Mouse (Mus musculus): ENCODE data around the gene Gpr137c. TPM values are rescaled to one million over a fixed set of nuclear protein-coding genes. Genes with fewer than 3 reads are reported as not detected.

Gpr137c gene
- total and polyA plus RNA-seq, 3 experiments, result 0.07 to 0.55 TPM; not detected in 1

- dilution Hi-C loops (cut with MboI; ENCODE audit: extremely low pct_ligation_motif_present, extremely low pct_unique_long_range_greater_than_20kb, low sequenced_read_pairs), result no loop called here
- Histone ChIP-seq H3K27ac (ENCODE audit: insufficient read depth, low read depth) (no peak overlapping the region), H3K4me1 (ENCODE audit: control insufficient read depth in 1 of 2, insufficient read depth in 2 of 2) (no peaks in the 10 kb centered on the region), H3K36me3 (replicated peaks in 1 of 2; ENCODE audit: control insufficient read depth in 1 of 2, insufficient read depth in 1 of 2, low read length in 1 of 2) (no peaks in the 10 kb centered on the region), H3K27me3 (replicated peaks) (no peaks in the 10 kb centered on the region), H3K9ac (ENCODE audit: insufficient read depth, low read depth) (no peak overlapping the region), H3K4me2 (ENCODE audit: insufficient read depth, low read depth, poor library complexity, severe bottlenecking) (no peak overlapping the region), H3K79me2 (replicated peaks; ENCODE audit: control insufficient read depth, extremely low read depth, insufficient read depth, poor library complexity, severe bottlenecking) (no peaks in the 10 kb centered on the region), H3K9me3 (replicated peaks; ENCODE audit: low read length) (no peaks in the 10 kb centered on the region), H3K4me3 (replicated peaks in 1 of 3; ENCODE audit: low read depth in 2 of 3, low read length in 2 of 3, poor library complexity in 1 of 3) (no peak overlapping the region)
- in situ Hi-C loops (cut with MboI; ENCODE audit: low pct_ligation_motif_present, low pct_unique_long_range_greater_than_20kb, low sequenced_read_pairs), result no loop called here
- no peak for DNase-seq (ENCODE audit: extremely low read depth)
- TF ChIP-seq ETS1 (conservative IDR thresholded peaks at IDR 0.05; ENCODE audit: low read depth, low read length) (no peak), TBP (conservative IDR thresholded peaks at IDR 0.05; ENCODE audit: low read depth, low read length) (no peak), NELFE (IDR thresholded peaks at IDR 0.05; ENCODE audit: low read depth, low read length) (no peak), CTCF (conservative IDR thresholded peaks at IDR 0.05 in 1 of 2, IDR thresholded peaks at IDR 0.05 in 1 of 2; ENCODE audit: low read depth in 2 of 2, low read length in 2 of 2) (no peak), ZC3H11A (IDR thresholded peaks at IDR 0.05; ENCODE audit: low read depth, low read length) (no peak), USF2 (conservative IDR thresholded peaks at IDR 0.05; ENCODE audit: low read depth, low read length) (no peak)
These were observed 19.5 kb downstream of the Gpr137c start for GRCm38 (mm10) chr14:45239042-45239441.

GRCm38 (mm10) chr14:45241613-45242012 lies 22.1 kb downstream of the Gpr137c start:
- H3K4me2 ChIP-seq (ENCODE audit: insufficient read depth, low read depth, poor library complexity, severe bottlenecking), result no peak overlapping the region
- no peak overlapping the region for H3K4me3 ChIP-seq (replicated peaks in 1 of 3; ENCODE audit: low read depth in 2 of 3, low read length in 2 of 3, poor library complexity in 1 of 3)
- no peaks in the 10 kb centered on the region for H3K9me3 ChIP-seq (replicated peaks; ENCODE audit: low read length)
- in situ Hi-C loops (cut with MboI; ENCODE audit: low pct_ligation_motif_present, low pct_unique_long_range_greater_than_20kb, low sequenced_read_pairs) (no loop called here), dilution Hi-C loops (cut with MboI; ENCODE audit: extremely low pct_ligation_motif_present, extremely low pct_unique_long_range_greater_than_20kb, low sequenced_read_pairs) (no loop called here)
- no peaks in the 10 kb centered on the region for H3K79me2 ChIP-seq (replicated peaks; ENCODE audit: control insufficient read depth, extremely low read depth, insufficient read depth, poor library complexity, severe bottlenecking)
- H3K27ac ChIP-seq (ENCODE audit: insufficient read depth, low read depth), result no peak overlapping the region
- H3K4me1 ChIP-seq (ENCODE audit: control insufficient read depth in 1 of 2, insufficient read depth in 2 of 2), result 0 out of 4 replicates have a peak, but pooled peaks cover 0 to 2% of the 10 kb centered on the region in 2 experiments
- TF ChIP-seq SMC3 (IDR thresholded peaks at IDR 0.05; ENCODE audit: low read depth, low read length) (peak; percentile 22), TCF12 (IDR thresholded peaks at IDR 0.05; ENCODE audit: low read depth, low read length) (no peak), JUN (IDR thresholded peaks at IDR 0.05; ENCODE audit: insufficient read depth, low read depth, low read length) (no peak), USF1 (IDR thresholded peaks at IDR 0.05; ENCODE audit: low read depth, low read length) (no peak), NRF1 (IDR thresholded peaks at IDR 0.05; ENCODE audit: low read depth, low read length) (no peak), RAD21 (IDR thresholded peaks at IDR 0.05; ENCODE audit: low read depth, low read length) (peak; percentile 57), CTCF (conservative IDR thresholded peaks at IDR 0.05 in 1 of 2, IDR thresholded peaks at IDR 0.05 in 1 of 2; ENCODE audit: low read depth in 2 of 2, low read length in 2 of 2) (peak; percentile 60 to 79), MAX (IDR thresholded peaks at IDR 0.05; ENCODE audit: low read length) (no peak)
- H3K36me3 ChIP-seq (replicated peaks in 1 of 2; ENCODE audit: control insufficient read depth in 1 of 2, insufficient read depth in 1 of 2, low read length in 1 of 2), result no peaks in the 10 kb centered on the region
- H3K9ac ChIP-seq (ENCODE audit: insufficient read depth, low read depth), result no peak overlapping the region
- DNase-seq (ENCODE audit: extremely low read depth), result no peak
- H3K27me3 ChIP-seq (replicated peaks), result no peaks in the 10 kb centered on the region

- Histone ChIP-seq H3K4me2 (ENCODE audit: insufficient read depth, low read depth, poor library complexity, severe bottlenecking) (no peak overlapping the region), H3K9me3 (replicated peaks; ENCODE audit: low read length) (no peaks in the 10 kb centered on the region), H3K79me2 (replicated peaks; ENCODE audit: control insufficient read depth, extremely low read depth, insufficient read depth, poor library complexity, severe bottlenecking) (no peaks in the 10 kb centered on the region), H3K27ac (ENCODE audit: insufficient read depth, low read depth) (no peak overlapping the region), H3K9ac (ENCODE audit: insufficient read depth, low read depth) (no peak overlapping the region), H3K36me3 (replicated peaks in 1 of 2; ENCODE audit: control insufficient read depth in 1 of 2, insufficient read depth in 1 of 2, low read length in 1 of 2) (no peaks in the 10 kb centered on the region), H3K4me3 (replicated peaks in 1 of 3; ENCODE audit: low read depth in 2 of 3, low read length in 2 of 3, poor library complexity in 1 of 3) (no peak overlapping the region), H3K4me1 (ENCODE audit: control insufficient read depth in 1 of 2, insufficient read depth in 2 of 2) (no peaks in the 10 kb centered on the region), H3K27me3 (replicated peaks) (no peaks in the 10 kb centered on the region)
- dilution Hi-C loops (cut with MboI; ENCODE audit: extremely low pct_ligation_motif_present, extremely low pct_unique_long_range_greater_than_20kb, low sequenced_read_pairs), result no loop called here
- in situ Hi-C loops (cut with MboI; ENCODE audit: low pct_ligation_motif_present, low pct_unique_long_range_greater_than_20kb, low sequenced_read_pairs), result no loop called here
- DNase-seq (ENCODE audit: extremely low read depth), result no peak
- no peak for TF ChIP-seq ETS1 (conservative IDR thresholded peaks at IDR 0.05; ENCODE audit: low read depth, low read length)
- TF ChIP-seq TCF12 (IDR thresholded peaks at IDR 0.05; ENCODE audit: low read depth, low read length), result no peak
- TF ChIP-seq GABPA (IDR thresholded peaks at IDR 0.05; ENCODE audit: insufficient replicate concordance, low read depth, low read length), result no peak
- TF ChIP-seq BHLHE40 (IDR thresholded peaks at IDR 0.05; ENCODE audit: low read depth, low read length), result no peak
- no peak for TF ChIP-seq KAT2A (IDR thresholded peaks at IDR 0.05; ENCODE audit: insufficient replicate concordance, low read length)
- peak; percentile 100 for TF ChIP-seq MAFK (IDR thresholded peaks at IDR 0.05; ENCODE audit: insufficient replicate concordance, low read length)
These were observed 32.1 kb downstream of the Gpr137c start for GRCm38 (mm10) chr14:45251548-45252076.
